Mouse (Mus musculus) lung, postnatal 0 days (tissue): ENCODE measurements at regions not wholly inside any gene's neighbourhood (a gene's known extent, or its start where the extent isn't known, plus 50 kb on each side); places are given as distances from the start of the nearest gene placed in this dataset.

Experiments used
- CTCF ChIP-seq: IDR thresholded peaks from 2 replicates; pipeline ENCODE4 v1.5.1; 2016; ENCODE audit warnings: antibody characterized with exemption, mild to moderate bottlenecking
- EP300 ChIP-seq: IDR thresholded peaks from 2 replicates; pipeline ENCODE4 v1.6.1; 2016; ENCODE audit warnings: antibody characterized with exemption, mild to moderate bottlenecking, control low read depth

GRCm38 (mm10) chr9:88177575-88178254, 149.3 kb upstream of the Nt5e start:
- no peak for TF ChIP-seq CTCF
- TF ChIP-seq EP300 = no peak
